Mouse (Mus musculus): ENCODE data around the gene Uqcc2.

The Uqcc2 gene

GRCm38 (mm10) chr17:27074236-27074635, 59.5 kb downstream of the Uqcc2 start:
- DNase-seq: peak; percentile 38

DNA sequence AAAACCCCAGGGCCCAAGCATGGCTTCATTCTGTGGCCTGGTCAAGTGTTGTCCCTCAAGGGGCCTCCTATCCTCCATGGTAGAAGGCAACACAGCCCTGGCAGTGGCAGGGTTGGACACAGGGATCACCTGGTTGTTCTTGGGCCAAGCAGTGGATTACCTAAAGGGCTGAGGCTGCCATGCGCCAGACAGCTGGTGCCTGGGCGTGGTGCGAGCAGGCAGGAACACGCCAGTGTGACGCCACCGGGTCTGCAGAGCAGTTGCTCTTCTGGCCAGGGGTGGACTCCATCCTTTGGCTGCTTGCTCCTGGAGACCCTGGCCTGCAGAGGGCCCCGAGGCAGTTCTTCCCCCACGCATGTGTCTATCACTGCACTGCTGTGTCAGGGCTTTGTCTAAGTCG, 59.9 kb downstream of the Uqcc2 start:
- no peak for DNase-seq

DNA sequence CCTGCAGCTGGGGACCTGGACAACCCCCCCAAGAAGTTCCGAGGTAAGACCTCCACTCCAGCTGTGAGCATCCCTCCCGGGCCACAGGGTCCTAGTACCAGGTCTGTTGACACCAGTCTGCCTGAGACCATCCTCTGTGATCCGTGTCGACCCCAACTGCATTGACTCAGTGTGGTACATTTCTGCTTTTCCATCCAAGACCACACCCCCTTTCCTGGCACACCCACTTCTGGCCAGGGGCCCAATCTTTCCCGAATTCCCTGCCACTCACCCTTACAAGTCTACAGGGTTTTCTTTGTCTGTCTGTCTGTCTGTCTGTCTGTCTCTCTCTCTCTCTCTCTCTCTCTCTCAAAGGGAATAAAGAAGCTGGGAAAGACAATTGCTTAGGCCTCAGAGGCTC, 60.6 kb downstream of the Uqcc2 start:
- DNase-seq: no peak

Data from layer of hippocampus, adult 9-11 months (tissue).